Mouse (Mus musculus): ENCODE results near the gene Stxbp6. TPM values are rescaled to one million over a fixed set of nuclear protein-coding genes. Genes with fewer than 3 reads are reported as not detected.

The Stxbp6 gene
- polyA plus RNA-seq, 1 experiment from 2014 or later = 19.5 TPM

DNA sequence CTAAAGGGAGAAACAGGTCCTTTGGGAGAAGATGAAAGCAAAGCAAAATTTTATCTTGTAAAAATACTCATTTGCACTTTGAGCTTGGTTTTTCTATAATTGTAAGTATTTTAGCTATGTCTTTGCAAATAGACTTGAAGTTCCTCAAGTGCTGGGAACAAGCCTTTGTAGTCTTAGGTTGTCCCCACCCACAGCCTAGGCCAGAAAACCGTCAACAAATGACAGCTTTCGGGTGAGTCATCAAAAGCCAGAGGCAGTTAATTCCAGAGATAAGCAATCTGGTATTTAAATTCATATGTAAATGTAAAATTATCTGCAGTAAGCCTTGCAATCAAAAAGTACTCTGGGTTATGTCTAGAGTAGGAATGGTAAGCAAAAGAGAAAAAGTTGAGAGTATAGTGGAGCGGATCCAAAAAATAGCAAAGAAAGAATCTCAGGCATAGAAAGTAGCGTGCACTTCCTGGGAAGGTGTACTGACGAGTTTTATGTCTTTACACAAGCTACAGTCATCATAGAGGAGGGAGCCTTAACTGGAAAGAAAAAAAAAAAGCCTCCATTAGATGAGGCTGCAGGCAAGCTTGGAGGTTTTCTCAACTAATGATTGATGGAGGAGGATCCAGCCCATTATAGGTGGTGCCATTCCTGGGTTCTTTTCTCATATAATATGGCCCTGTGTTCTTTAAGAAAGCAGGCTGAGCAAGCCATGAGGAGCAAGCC is 5.7 kb upstream of the Stxbp6 start:
- H3K9ac ChIP-seq (replicated peaks; ENCODE audit: low read depth, low read length) = no peak overlapping the region
- peak overlapping the region; percentile 21; the same call in 1 of the 2 replicates for H3K27ac ChIP-seq (ENCODE audit: low read length)
- H3K36me3 ChIP-seq (ENCODE audit: control insufficient read depth, insufficient read depth, low read length) = no peaks in the 10 kb centered on the region
- H3K4me1 ChIP-seq (ENCODE audit: control insufficient read depth, insufficient read depth, low read length) = no peaks in the 10 kb centered on the region
- no peak for ATAC-seq (ENCODE audit: insufficient number of reproducible peaks, insufficient read depth, low FRiP score, low read depth)
- H3K9me3 ChIP-seq (ENCODE audit: control insufficient read depth, low read depth, low read length) = no peaks in the 10 kb centered on the region
- no peak overlapping the region for H3K4me3 ChIP-seq (ENCODE audit: low read depth, low read length)
- H3K27me3 ChIP-seq (ENCODE audit: control insufficient read depth, insufficient read depth, low read length) = no peaks in the 10 kb centered on the region
- H3K4me2 ChIP-seq (replicated peaks; ENCODE audit: low read depth, low read length) = no peak overlapping the region
- WGBS = 55% methylated on average over 5 of the region's 5 CpGs

DNA sequence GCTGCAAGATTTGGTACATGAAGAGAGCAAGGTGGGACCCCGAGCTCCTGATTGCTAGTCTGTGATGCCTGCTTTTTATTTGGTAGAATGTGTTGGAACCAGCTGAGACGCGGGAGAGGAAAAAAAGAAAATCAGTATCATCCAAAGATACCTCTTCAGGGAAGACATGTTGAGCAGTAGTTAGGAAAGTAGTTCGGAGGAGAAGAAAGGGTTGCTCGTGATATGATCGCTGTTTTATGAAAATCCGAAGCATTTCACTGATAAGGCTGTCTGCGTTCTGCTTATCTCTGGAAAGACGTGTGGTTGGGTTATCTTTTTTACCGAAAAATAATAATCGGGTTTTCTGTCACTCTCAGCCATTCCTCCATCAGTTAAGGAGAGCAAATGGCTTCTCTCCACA is 1.1 kb upstream of the Stxbp6 start:
- H3K4me3 ChIP-seq (ENCODE audit: low read depth, low read length) = no peak overlapping the region
- no peak for ATAC-seq (ENCODE audit: insufficient number of reproducible peaks, insufficient read depth, low FRiP score, low read depth)
- H3K4me1 ChIP-seq (ENCODE audit: control insufficient read depth, insufficient read depth, low read length) = no peaks in the 10 kb centered on the region; the same call in 1 of the 2 replicates
- H3K27ac ChIP-seq (ENCODE audit: low read length) = no peak overlapping the region
- H3K4me2 ChIP-seq (replicated peaks; ENCODE audit: low read depth, low read length) = peak overlapping the region; percentile 97
- no peaks in the 10 kb centered on the region for H3K36me3 ChIP-seq (ENCODE audit: control insufficient read depth, insufficient read depth, low read length)
- no peaks in the 10 kb centered on the region for H3K27me3 ChIP-seq (ENCODE audit: control insufficient read depth, insufficient read depth, low read length)
- H3K9ac ChIP-seq (replicated peaks; ENCODE audit: low read depth, low read length) = no peak overlapping the region
- H3K9me3 ChIP-seq (ENCODE audit: control insufficient read depth, low read depth, low read length) = no peaks in the 10 kb centered on the region
- 58% methylated on average over 11 of the region's 11 CpGs for WGBS

DNA sequence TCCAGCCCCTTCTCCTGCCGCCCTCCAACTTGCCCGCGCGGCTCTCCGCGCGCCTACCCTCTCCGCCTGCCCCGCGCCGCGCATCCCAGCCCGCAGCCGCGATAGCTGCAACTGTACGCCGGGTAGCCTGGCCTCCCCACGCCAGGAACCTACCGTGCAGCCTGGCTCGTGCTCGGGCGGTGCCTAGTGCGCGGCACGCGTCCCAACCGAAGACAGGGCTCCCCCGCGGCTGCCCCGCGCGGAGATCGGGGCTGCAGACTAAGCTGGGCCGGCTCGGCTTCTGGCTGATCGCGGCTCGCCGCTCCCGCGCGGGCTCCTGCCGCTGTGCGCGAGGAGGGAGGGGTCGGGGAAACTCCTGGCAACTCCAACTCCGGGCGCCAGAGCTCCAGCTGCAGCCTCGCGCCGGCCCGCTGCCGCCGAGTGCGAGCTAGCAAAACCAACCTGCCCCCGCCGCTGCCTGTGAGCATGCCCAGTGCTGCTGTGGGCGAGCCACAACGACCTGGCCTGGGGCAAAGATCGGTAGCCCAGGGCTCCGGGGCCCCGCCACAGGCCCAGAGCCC is 387 bp downstream of the Stxbp6 start:
- Histone ChIP-seq H3K4me1 (ENCODE audit: control insufficient read depth, insufficient read depth, low read length) (no peaks in the 10 kb centered on the region; the same call in 1 of the 2 replicates), H3K27ac (ENCODE audit: low read length) (peak overlapping the region; percentile 87), H3K4me3 (ENCODE audit: low read depth, low read length) (peak overlapping the region; percentile 80), H3K27me3 (ENCODE audit: control insufficient read depth, insufficient read depth, low read length) (no peaks in the 10 kb centered on the region), H3K36me3 (ENCODE audit: control insufficient read depth, insufficient read depth, low read length) (no peaks in the 10 kb centered on the region), H3K9ac (replicated peaks; ENCODE audit: low read depth, low read length) (peak overlapping the region; percentile 62), H3K4me2 (replicated peaks; ENCODE audit: low read depth, low read length) (peak overlapping the region; percentile 97), H3K9me3 (ENCODE audit: control insufficient read depth, low read depth, low read length) (no peaks in the 10 kb centered on the region)
- ATAC-seq (ENCODE audit: insufficient number of reproducible peaks, insufficient read depth, low FRiP score, low read depth) = peak; percentile 70
- under 1% methylated on average over 61 of the region's 62 CpGs for WGBS

DNA sequence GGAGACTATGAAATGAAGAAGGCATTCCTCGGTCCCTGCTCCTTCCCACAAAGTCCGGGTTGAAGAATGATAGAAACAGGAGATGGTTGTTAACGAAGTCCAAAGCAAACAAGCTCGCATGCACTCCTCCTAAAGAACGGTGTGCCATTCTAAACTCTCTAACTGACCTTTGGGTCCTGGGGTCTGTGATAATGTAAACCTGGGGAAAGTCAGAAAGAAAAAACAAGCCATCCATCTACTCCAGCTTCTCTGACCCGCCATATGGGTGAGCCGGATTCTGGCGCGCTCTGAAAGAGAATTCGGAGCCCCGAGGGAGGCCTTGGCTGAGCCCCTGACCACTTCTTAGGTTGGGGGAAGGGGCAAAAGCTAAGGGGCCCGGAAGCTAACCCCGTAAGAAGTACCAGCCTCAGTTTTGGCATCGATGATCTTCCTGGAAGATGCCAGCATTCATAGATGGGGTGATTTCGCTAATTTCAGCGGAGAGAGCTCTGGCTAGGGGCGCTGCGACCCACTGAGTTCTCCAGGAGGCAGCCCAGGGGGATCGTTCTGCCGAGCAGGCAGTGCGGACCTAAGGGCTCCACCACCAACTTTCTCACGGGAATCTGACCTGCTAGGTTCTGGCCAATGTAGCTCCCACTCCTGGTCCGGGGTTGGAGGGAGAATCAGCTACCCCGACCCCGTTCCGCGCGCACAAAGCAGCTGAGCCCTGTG is 1.0 kb downstream of the Stxbp6 start:
- 1% methylated on average over 28 of the region's 28 CpGs for WGBS
- H3K9ac ChIP-seq (replicated peaks; ENCODE audit: low read depth, low read length) = peak overlapping the region; percentile 62
- H3K4me3 ChIP-seq (ENCODE audit: low read depth, low read length) = peak overlapping the region; percentile 80
- no peaks in the 10 kb centered on the region for H3K9me3 ChIP-seq (ENCODE audit: control insufficient read depth, low read depth, low read length)
- H3K4me2 ChIP-seq (replicated peaks; ENCODE audit: low read depth, low read length) = peak overlapping the region; percentile 97
- no peaks in the 10 kb centered on the region for H3K27me3 ChIP-seq (ENCODE audit: control insufficient read depth, insufficient read depth, low read length)
- no peaks in the 10 kb centered on the region for H3K36me3 ChIP-seq (ENCODE audit: control insufficient read depth, insufficient read depth, low read length)
- ATAC-seq (ENCODE audit: insufficient number of reproducible peaks, insufficient read depth, low FRiP score, low read depth) = peak; percentile 16
- H3K4me1 ChIP-seq (ENCODE audit: control insufficient read depth, insufficient read depth, low read length) = no peaks in the 10 kb centered on the region; the same call in 1 of the 2 replicates
- H3K27ac ChIP-seq (ENCODE audit: low read length) = peak overlapping the region; percentile 87

DNA sequence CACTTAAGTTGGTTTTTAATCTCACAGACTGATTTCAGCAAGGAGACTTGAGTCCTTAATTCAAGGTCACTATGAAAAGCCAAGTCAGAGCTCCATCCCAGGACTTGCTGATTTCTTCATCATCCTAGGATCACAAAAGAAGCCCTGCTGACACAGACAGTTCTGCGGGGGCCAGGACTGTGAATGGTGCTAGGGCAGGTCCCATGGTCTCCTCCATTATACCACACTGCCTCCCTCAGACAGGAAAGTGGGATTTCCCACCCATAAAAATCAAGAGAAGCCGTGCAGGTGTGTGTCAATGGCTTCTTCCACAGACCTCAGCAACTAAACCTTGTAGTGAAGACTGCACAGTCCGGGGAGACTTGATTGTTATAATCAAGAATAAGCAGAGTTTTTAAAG is 2.3 kb downstream of the Stxbp6 start:
- no peak for ATAC-seq (ENCODE audit: insufficient number of reproducible peaks, insufficient read depth, low FRiP score, low read depth)
- Histone ChIP-seq H3K9ac (replicated peaks; ENCODE audit: low read depth, low read length) (no peak overlapping the region), H3K27ac (ENCODE audit: low read length) (no peak overlapping the region), H3K4me3 (ENCODE audit: low read depth, low read length) (no peak overlapping the region), H3K4me2 (replicated peaks; ENCODE audit: low read depth, low read length) (no peak overlapping the region; the same call in 1 of the 2 replicates), H3K4me1 (ENCODE audit: control insufficient read depth, insufficient read depth, low read length) (peaks cover 7% of the 10 kb centered on the region; the same call in 1 of the 2 replicates), H3K27me3 (ENCODE audit: control insufficient read depth, insufficient read depth, low read length) (no peaks in the 10 kb centered on the region), H3K36me3 (ENCODE audit: control insufficient read depth, insufficient read depth, low read length) (no peaks in the 10 kb centered on the region), H3K9me3 (ENCODE audit: control insufficient read depth, low read depth, low read length) (no peaks in the 10 kb centered on the region)
- 51% methylated on average over 3 of the region's 3 CpGs for WGBS

DNA sequence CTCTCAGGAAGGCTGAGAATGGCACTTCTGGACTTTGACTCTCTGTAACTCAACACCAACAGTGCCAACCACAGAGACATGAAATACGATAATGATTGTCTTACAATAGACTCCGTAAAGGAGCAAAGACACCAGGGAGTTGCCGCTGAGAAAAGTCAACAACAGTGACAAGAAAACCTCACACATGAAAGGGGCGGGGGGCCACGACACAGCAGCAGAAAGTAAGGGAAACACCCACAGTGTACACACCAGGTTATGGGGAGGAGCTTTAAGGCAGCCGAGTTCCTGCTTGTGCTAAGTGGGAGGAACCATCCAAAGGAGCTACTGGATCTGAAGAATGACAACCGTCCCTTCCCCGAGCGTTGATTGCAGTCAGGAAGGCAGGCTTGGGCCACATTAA is 4.3 kb downstream of the Stxbp6 start:
- Histone ChIP-seq H3K27me3 (ENCODE audit: control insufficient read depth, insufficient read depth, low read length) (no peaks in the 10 kb centered on the region), H3K27ac (ENCODE audit: low read length) (no peak overlapping the region), H3K4me2 (replicated peaks; ENCODE audit: low read depth, low read length) (0 out of 2 replicates have a peak overlapping the region, but pooled peaks have one; percentile 2), H3K9ac (replicated peaks; ENCODE audit: low read depth, low read length) (no peak overlapping the region), H3K36me3 (ENCODE audit: control insufficient read depth, insufficient read depth, low read length) (no peaks in the 10 kb centered on the region), H3K4me1 (ENCODE audit: control insufficient read depth, insufficient read depth, low read length) (peaks cover 7% of the 10 kb centered on the region; the same call in 1 of the 2 replicates), H3K4me3 (ENCODE audit: low read depth, low read length) (no peak overlapping the region), H3K9me3 (ENCODE audit: control insufficient read depth, low read depth, low read length) (no peaks in the 10 kb centered on the region)
- 37% methylated on average over 9 of the region's 9 CpGs for WGBS
- ATAC-seq (ENCODE audit: insufficient number of reproducible peaks, insufficient read depth, low FRiP score, low read depth) = peak; percentile 82

DNA sequence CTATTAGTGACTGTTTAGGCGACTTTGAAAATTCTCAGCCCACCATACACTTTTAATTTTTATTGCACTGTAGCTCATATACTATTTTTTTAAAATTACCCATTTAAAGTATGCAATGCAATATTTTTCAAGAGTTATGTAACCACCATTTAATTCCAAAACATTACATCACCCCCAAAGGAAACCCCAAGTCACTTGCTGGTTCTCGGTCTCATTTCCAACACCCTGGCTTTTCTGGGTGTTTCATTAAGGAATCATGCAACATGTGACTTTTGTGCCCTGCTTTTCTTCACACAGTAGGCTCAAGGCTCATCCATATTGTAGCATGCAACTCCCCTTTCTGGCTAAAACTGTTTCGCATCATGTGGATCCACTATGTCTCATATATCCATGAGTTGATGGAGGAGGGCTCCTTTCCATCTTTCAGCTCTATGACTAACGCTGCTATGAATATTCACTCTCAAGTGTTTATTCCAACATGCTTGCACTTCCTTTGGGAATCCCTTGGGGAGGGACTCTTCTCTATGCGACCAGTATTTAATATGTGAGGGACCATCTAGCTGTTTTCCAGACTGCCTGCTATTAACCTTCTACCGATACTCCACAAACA is 6.3 kb downstream of the Stxbp6 start:
- no peak for ATAC-seq (ENCODE audit: insufficient number of reproducible peaks, insufficient read depth, low FRiP score, low read depth)
- WGBS = 77% methylated on average over 6 of the region's 6 CpGs

DNA sequence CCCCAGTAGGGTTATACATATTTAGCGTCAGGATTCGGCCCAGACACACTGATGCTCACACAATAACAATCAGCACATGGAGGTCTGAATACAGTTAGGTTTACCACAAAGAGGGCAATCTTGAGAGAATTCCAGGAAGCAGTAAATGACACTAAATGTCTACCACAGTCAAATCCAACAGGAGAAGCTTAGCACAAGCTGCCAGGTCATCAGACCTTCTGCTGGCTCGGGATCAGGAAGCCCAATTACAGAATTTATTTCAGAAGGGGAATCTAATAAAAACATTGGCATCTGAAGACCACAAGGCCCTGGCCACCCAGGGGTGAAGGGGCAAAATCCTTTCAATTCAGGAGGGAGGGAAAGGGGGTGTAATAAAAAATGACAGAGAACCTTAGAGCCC is 6.8 kb downstream of the Stxbp6 start:
- Histone ChIP-seq H3K36me3 (ENCODE audit: control insufficient read depth, insufficient read depth, low read length) (no peaks in the 10 kb centered on the region), H3K4me2 (replicated peaks; ENCODE audit: low read depth, low read length) (no peak overlapping the region), H3K27ac (ENCODE audit: low read length) (no peak overlapping the region; the same call in 1 of the 2 replicates), H3K9me3 (ENCODE audit: control insufficient read depth, low read depth, low read length) (no peaks in the 10 kb centered on the region), H3K27me3 (ENCODE audit: control insufficient read depth, insufficient read depth, low read length) (no peaks in the 10 kb centered on the region), H3K4me1 (ENCODE audit: control insufficient read depth, insufficient read depth, low read length) (peaks cover 7% of the 10 kb centered on the region; the same call in 1 of the 2 replicates), H3K9ac (replicated peaks; ENCODE audit: low read depth, low read length) (no peak overlapping the region), H3K4me3 (ENCODE audit: low read depth, low read length) (no peak overlapping the region)
- ATAC-seq (ENCODE audit: insufficient number of reproducible peaks, insufficient read depth, low FRiP score, low read depth) = no peak
- 32% methylated on average over 3 of the region's 3 CpGs for WGBS

More for the DNA sequence above, 6.3 kb downstream of the Stxbp6 start:
- Histone ChIP-seq H3K4me3 (ENCODE audit: low read depth, low read length) (no peak overlapping the region), H3K9ac (replicated peaks; ENCODE audit: low read depth, low read length) (no peak overlapping the region), H3K27ac (ENCODE audit: low read length) (no peak overlapping the region), H3K9me3 (ENCODE audit: control insufficient read depth, low read depth, low read length) (no peaks in the 10 kb centered on the region), H3K4me1 (ENCODE audit: control insufficient read depth, insufficient read depth, low read length) (peaks cover 7% of the 10 kb centered on the region; the same call in 1 of the 2 replicates), H3K27me3 (ENCODE audit: control insufficient read depth, insufficient read depth, low read length) (no peaks in the 10 kb centered on the region), H3K4me2 (replicated peaks; ENCODE audit: low read depth, low read length) (no peak overlapping the region), H3K36me3 (ENCODE audit: control insufficient read depth, insufficient read depth, low read length) (no peaks in the 10 kb centered on the region)

Data from stomach, embryonic 14.5 days (tissue).